Mouse (Mus musculus) layer of hippocampus, adult 9-10 months (tissue): Measurements from ENCODE around the gene Rps2.
A peak's percentile ranks its signal among the peaks of the same experiment; 100 is the strongest.

ENCODE experiments used
- DNase-seq: peaks from one replicate; pipeline ENCODE4 v3.0.0; 2022; ENCODE audit warnings: low spot score

Rps2 gene

DNA sequence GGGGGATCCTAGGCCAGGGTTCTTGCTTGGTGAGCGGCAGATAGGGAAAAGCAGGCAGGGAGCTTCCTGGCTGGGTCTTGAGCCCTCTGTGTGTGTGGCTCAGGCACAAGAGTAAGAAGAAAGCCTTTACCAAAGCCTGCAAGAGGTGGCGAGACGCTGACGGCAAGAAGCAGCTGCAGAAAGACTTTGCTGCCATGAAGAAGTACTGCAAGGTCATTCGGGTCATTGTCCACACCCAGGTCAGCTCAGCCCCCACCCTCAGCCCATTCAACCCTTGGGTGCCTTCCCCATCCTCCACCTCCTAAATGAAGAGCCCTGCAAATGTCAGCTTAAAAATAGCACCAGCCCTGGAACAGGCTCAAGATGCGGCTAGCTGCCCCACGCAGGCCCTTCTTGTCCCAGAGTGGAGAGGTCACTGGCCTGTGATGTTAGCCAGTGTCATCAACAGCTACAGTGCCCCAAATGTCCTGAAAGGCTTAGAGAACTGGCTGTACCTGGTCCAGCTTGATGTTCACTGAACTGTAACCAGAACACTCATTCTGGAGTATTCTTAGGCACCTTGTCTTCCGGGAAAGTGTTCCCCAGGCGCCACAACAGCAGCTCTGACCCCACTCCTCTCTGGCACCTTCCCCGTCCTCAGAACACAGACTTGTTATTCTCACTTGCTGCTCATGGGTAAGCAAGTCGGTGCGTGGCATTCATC is 14.5 kb downstream of the Rps2 start:
- DNase-seq = no peak

DNA sequence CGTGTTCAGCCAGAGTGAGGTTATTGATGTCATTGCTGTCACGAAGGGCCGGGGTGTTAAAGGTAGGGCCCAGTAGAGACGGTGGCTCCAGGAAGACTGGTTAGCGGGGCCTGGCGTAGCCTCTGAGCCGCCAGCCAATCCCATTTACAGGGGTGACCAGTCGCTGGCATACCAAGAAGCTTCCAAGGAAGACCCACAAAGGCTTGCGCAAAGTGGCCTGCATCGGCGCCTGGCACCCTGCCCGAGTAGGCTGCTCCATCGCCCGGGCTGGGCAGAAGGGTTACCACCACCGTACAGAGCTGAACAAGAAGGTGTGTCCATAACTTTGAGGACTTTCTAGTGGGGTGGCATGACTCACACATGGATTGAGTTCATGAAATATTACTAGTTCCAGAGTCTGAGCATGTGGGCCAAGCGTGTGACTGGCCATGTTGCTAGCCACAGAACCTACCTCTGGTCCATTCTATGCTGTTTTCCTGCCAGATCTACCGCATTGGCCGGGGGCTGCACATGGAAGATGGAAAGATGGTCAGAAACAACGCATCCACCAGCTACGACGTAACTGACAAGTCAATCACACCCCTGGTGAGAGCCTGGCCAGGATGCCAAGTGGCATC is 15.6 kb downstream of the Rps2 start:
- DNase-seq = no peak

DNA sequence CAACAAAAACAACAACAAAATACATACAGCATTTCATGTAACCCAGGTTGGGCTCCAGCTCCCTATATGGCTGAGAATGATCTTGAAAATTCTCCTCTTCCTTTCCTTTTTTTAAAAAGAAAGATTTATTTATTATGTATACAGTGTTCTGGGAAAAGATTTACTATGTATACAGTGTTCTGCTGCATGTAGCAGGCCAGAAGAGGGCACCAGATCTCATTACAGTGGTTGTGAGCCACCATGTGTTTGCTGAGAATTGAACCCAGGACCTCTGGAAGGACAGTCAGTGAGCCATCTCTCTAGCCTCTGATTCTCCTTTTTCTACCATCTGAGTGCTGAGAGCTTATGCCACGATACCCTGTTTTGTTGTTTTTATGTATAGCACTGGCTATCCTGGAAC is 16.6 kb downstream of the Rps2 start:
- no peak for DNase-seq

DNA sequence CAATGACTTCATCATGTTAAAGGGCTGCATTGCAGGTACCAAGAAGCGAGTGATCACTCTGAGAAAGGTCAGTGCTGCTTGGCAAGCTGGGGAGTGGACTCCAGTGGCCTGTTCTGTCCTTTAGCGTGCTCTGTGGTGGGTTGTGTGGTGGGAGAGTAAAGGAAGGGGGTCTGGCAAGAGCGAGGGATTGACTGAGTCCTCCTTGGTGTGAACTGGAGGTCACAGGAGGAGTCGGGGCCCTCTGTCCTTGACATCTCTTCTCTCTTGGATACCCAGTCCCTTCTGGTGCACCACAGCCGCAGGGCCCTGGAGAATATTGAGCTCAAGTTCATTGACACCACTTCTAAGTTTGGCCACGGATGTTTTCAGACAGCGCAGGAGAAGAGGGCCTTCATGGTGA is 17.5 kb downstream of the Rps2 start:
- no peak for DNase-seq

DNA sequence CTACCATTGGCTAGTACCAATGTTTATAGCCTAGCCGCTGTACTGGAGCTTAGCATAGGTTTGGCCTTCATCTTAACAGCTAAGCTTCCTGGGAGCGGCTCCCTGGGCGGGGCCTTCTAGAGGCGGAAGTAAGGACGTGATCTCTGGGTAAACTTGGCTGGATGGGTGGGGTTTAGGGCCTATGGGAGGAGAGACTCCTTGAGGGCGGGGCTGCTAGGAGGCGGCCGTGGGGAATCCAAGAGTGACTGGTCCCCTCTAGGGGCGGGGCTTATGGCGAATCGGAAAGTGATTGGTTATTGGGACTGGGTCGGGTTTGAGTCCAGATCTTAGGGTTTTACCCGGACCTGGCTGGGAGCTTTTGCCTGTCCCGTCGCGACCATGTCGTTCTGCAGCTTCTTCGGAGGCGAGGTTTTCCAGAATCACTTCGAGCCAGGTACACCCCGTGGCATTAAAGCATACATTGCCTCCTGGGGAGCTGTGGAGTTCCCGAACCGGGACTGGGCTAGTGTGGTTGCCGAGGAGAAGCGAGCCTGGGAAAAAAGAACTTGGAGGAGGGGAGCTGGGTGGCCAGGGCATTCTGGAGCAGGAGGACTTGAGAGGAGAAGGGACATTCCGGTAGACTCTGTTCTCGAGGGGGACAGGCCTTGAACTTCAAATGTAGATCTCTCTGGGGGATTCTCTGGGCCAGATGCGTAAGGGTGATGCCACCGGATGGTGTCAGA is 18.6 kb downstream of the Rps2 start, which contains the start of gene Msrb1:
TSS of gene Msrb1 (plus strand) at position 313 of the 722 bp plus-strand sequence.
- peak; percentile 91 for DNase-seq

DNA sequence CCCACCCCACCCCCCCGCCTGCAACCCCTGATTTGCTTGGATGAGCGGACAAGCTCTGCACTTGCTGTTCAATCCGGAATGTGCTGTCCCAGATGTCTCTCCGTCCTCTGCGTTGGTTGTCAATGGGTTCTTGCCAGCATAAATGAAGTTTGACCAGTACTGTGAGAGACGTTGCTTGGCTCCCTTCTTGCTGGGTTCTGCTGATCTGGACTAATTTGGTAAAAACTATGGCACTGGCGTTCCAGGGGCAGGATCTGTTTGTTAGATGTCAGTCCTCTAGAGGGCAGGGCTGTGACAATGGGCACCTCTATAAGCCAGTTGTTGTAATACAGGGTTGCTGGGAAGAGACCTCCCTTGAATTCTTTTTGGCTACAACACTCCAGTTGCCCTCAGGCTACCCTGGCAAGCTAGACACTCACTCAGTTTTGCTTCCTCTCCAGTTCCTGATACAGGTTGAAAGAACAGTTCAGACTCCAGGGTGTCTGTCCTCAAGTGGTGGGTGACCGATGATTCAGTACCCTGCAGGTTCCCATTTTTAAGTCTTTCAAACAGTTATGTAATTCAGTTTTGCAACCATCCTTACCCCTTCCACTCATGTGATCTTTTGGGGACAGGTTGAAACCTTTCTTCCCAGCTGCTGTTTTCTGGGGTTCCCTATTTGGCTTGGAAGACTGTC is 19.4 kb downstream of the Rps2 start:
- no peak for DNase-seq

DNA sequence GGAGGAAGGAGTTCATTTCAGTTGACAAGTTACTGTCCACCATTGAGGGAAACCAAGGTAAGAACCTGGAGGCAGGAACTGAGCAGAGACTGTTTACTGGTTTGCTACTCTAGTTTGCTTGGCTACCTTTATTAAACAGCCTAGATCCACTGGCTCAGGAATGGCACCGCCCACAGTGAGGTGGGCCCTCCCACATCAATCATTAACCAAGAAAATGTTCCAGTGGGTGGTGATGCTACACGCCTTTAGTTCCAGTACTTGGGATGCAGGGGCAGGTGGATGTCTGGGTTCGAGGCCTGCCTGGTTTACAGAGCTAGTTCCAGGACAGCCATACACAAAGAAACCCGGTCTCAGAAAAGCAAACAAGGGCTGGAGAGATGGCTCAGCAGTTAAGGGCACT is 20.3 kb downstream of the Rps2 start:
- DNase-seq = no peak

DNA sequence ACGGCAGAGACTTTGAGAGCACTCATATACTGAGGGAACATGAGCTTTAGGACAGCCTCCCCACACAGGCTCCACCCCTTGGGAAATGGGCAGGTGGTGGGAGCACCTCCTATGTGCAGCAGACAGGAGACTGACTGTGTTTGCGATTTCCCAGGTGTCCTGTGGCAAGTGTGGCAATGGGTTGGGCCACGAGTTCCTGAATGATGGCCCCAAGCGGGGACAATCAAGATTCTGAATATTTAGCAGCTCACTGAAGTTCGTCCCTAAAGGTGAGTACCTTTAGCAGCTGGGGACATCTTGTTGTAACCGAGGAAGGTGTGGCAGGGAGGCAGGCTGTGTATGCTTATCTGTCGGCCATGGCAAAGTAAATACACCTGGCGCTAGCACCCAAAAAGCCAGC is 22.0 kb downstream of the Rps2 start:
- DNase-seq = no peak

DNA sequence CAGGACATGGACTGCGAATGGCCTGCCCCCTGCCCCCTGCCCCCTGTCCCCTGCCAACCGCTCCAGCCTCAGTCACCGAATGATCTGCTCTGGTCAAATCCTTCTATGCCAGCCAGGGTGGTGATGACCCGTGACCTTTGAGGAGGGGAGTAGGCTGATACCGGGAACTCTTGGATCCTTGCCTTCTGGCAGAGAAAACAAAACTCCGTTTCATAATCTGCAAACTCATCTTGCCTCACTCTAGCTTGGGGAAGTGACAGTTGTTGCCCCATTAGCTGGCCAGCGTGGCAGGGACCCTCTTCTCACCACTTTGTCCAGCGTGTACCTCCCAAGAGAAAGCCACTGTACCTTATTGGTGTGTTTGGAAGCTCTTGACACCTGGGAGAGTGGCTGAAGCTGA is 24.4 kb downstream of the Rps2 start:
- DNase-seq = no peak

DNA sequence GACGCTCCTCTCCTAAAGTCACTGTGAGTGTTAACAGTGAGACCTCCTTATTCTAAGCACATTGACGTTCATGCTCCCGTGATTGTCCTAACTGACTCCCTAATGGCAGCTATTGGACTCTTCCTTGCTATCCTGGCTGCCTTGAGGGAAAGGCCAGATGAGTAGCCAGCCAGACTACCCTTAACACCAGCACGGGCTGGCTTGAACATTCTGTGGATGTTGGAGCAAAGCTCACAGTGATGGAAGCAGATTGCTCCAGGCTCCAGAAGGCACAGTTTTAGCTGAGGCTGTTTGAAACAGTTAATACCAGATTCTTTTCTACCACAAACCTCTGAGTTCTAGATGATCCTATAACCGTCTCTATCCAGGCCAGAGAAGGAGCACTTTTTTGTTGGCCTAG is 26.0 kb downstream of the Rps2 start:
- no peak for DNase-seq

DNA sequence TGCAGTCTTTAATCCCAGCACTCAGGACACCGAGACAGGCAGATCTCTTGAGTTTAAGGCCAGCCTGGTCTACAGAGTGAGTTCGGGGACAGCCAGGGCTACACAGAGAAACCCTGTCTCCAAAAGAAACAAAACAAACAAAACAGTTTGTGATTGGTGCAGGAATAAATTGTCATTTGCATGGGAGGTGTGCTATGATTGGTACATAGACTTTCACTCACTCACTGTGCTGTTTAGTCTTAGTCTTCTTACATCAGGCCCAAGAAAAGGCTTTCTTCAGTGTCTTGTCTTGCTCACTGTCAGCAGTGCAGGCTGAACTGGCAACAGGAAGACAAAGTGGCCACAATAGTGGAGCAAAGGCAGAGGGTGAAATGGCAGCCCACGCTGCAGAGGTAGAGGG is 26.5 kb downstream of the Rps2 start:
- no peak for DNase-seq

DNA sequence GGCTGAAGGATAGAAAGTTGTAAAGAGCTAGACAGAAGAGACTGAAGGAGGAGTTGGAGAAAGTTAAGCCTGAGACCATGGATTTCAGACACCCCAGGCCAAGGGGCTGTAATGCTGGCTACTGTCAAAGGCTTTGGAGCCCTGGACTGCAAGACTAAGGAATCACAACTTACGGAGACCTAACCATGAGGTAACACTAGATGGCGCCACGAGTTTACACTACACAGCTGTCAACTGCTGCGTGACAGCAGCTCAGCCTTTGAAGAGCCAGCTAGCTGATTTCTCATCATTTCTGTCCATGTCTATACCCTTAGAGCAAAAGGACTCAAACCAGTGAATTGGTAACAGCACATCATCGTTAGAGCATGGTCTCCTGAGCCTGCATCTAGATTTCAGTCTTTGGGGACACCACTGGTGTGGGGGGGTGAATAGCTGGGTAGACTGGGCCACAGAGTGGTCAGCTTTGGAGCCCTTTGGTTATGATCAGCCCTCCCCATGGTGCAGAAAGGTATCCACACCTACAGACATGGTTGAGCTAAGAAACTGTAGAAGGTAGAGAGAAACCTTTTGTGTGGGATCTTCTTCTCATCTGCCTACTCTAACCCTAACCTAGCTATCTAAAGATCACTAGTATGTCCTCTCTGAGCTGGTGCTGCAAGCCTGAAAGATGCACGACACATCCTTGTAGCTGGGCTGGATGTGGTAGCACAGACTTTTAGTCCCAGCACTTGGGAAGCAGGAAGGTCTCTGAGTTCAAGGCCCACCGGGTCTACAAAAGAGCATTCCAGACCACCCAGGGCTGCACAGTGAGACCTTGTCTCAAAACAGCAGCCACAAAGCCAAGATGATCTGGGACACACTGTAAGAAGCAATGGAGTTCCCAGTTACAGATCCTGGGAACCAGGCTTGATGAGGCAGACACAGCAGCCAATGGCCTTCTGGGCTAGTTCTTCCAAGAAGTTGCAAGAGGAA is 27.9 kb downstream of the Rps2 start:
- peak; percentile 78 for DNase-seq

DNA sequence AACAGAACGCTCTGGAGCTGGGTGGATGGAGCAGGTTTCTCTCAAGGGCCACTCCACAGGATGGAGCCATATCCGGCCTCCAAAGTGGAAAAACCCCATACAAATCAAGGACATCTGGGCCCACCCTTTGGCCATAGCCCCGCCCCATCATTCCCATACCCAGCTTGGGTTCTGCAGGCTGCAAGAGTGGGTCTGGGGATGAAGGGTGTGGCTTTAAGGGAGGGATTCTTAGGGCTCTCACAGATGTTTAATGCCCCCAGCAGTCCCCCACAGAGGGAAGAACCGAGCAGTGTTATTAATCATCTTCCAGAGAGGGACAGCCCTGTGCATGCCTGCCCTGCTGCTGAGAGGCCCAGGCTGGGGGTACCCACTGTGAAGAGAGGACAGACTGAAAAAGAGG is 29.1 kb downstream of the Rps2 start:
- DNase-seq = no peak

DNA sequence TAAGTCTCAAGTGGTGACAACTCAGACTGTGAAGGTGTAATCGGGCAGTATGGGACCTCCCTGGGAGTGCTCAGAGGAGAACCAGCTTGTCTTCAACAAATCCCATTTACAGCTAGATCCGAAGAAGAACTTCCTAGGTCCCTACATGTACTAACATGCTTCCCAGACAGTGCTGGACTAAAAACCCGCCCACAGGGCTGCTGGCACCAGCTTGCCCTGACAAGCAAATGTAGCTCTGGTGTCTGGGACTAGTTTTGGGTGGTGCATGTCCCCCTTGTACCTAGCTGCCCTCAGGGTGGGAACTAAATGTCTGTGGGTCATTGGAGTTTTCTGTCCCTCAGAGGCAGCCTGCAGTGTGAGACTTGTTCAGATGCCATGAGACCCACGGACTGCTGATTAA is 33.6 kb downstream of the Rps2 start:
- no peak for DNase-seq

DNA sequence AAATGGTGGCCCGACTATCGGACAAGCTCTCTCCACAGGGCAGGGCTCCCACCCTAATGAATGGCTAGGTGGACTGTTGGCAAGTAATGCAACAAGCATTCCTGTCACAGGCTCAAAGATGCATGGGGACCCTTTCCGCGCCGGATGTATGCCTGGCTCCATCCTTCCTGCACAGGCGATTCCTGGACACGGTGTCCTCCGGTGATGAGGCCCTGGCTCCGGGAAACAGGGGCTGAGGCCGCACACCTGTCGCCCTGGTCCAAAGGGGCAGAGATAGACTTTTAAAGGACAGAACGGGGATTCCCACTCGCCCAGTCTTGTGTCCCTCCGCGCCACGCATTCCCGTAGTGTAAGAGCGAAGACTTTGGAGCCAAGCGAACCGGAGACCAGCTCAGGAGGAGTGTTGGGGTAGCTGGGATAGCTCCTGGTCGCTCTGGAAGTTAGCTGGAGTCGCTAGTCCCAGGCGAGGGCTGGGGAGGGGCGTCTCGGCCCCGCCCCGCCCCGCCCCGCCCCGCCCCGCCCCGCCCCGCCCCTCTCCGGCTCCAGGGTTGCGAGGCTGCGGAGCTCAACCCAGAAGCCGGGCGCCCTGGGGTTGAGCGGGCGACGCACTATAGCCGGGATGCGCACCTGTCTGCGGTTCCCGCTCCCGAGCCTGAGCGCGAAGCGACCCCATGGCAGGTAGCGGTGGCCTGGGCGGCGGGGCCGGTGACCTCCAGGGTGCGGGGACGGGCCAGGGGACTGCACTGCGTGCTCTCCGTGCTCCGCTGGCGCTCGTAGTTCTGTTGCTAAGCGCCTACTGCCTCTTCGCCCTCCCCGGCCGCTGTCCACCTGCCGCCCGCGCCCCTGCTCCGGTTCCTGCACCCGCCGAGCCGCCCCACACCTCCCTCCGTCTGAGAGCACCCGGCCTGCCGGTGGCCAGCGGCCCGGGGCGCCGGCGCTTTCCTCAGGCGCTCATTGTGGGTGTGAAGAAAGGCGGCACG is 34.8 kb downstream of the Rps2 start, which contains the start of gene Hs3st6:
TSS of gene Hs3st6 (plus strand) at position 574 of the 980 bp plus-strand sequence.
- DNase-seq = no peak

DNA sequence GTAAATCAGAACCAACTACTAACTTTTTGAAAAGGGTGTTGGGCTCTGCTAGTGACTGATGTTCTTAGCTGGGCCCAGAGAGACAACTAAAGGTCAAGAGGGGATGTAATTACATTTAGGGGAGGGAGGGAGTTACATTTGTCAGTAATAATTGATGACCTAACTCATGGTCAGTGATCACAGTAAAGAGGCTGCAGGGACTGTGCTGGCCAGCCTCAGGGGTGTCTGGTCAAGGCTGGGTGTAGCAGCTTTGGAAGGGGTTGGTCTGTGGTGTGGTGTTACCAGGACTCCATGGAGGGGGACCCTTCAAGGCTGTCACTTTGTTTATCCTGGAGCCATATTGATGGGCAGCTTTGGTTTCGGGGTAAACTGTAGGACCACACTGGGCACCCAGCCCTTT is 39.5 kb downstream of the Rps2 start:
- DNase-seq = no peak

DNA sequence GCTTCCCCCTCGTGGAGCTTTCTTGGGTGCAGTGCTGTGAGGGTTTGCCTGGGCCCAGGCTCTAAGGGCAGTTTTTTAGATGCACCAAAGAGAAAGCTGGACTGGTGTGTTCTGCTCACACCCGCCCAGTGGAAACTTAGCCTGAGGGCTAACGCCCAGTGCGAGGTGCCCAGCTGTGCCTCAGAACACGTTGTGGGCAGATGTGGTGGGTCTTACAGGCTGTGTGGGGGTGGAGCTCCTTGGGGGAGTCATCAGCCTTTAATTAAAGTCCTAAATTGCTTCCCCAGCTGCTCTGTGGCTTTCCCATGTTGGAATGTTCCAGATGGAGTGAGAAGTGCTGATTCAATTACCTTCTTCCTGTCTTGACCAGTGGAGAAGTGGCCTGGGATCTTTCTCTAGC is 43.2 kb downstream of the Rps2 start:
- DNase-seq = no peak

DNA sequence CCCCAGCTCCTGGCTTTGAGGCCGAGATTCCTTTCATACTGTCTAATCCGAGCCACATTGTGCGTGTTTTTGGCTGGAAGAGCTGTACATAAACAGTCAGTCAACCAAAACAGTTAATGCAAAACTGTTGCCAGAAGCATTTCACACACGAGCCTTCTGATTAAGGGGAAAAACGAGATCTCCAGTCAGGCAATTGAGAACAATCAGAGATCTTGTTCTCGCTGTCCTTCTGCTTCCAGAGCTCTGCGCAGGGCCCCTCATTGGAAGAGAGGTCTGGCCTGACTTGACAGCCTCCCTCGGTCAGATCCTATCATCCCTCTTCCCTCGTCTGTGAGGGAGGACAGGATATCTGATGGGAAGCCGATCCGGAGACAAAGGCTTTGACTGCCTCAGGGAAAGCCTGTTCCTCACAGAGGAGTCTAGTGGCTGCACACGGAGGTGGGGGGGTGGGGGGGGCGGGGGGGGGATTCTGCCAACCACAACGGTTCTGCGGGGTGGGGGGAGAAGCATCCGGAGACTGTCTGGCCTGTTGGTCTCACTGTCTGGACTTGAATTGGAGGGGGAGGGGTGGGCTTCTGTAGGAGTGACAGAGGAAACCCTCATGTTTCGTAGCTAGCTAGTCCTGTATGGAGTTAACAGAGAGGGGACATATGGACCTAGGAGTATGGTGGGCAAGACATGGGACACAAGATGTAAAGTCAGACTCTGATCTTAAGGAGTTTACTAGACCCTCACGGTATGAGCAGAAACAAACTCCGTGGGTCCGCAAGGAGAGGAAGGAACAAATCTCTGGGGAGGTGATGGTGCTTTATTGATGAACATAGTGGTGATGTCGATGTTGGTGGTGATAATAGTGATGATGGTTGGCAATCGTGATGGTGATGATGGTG is 47.3 kb downstream of the Rps2 start:
- DNase-seq = no peak

DNA sequence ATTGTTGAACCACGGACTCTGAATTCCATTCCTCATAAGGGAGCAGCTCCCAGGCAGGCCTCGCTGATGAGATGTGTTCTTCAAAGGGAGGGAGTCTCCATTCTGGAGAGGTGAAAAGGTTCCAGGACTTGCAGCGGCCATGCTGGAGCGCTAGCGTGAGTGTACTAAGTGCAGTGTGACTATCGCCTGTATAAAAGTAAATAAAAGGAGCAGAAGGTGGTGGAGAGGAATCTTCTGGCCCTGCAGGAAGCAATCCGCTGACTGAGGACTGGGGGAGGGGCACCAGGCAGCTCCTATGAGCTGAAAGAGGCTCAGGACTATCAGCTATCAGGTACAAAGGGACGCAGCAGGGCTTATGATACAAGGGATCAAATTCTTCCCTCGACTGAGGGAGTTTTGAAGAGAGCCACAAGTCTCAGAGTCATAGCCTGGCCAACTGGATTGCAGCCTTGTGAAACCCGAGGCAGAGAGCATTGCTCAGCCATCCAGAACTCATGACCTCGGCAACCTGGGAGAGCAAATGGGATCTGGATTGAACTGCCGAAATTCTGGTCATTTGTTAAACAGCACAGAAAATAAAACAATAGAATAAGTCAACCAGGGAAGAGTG is 48.5 kb downstream of the Rps2 start:
- no peak for DNase-seq
